Mouse (Mus musculus) neural tube, embryonic 11.5 days (tissue): ENCODE measurements around the gene BC067074. TPM values are rescaled to one million over a fixed set of nuclear protein-coding genes. Genes with fewer than 3 reads are reported as not detected.
"Not testable (repeated sequence)": the region's sequence is repeated elsewhere in the genome, so short reads cannot be mapped to it uniquely, and the experiment has no call there.

Experiments
- ATAC-seq: fragments of 200-750 bp; cut with Nextera tagmentation; 2 replicates; pipeline ENCODE4 v1.8.0; 2017; ENCODE audit warnings: moderate number of reproducible peaks, mild to moderate bottlenecking, moderate TSS enrichment, moderate library complexity; ENCODE audit not compliant: insufficient read depth, low FRiP score, low TSS enrichment
- DNase-seq: peaks from one replicate; pipeline ENCODE4 v3.0.0-alpha.2; 2015; ENCODE audit warnings: low spot score
- H3K27ac ChIP-seq: fragments of 300-500 bp; sonication (generic); 2 replicates; pipeline ENCODE4 v1.5.1; 2014; ENCODE audit warnings: low read depth, mild to moderate bottlenecking, low read length
- H3K27me3 ChIP-seq: fragments of 300-500 bp; sonication (generic); 2 replicates; pipeline ENCODE4 v1.6.1; 2014; ENCODE audit warnings: mild to moderate bottlenecking, low read length, mixed read lengths; ENCODE audit not compliant: control insufficient read depth, insufficient read depth
- H3K36me3 ChIP-seq: fragments of 300-500 bp; sonication (generic); 2 replicates; pipeline ENCODE4 v1.6.1; 2014; ENCODE audit warnings: mild to moderate bottlenecking, low read length, moderate library complexity, mixed read lengths; ENCODE audit not compliant: control insufficient read depth, insufficient read depth
- H3K4me1 ChIP-seq: fragments of 300-500 bp; sonication (generic); 2 replicates; pipeline ENCODE4 v1.6.1; 2014; ENCODE audit warnings: low read length, mixed read lengths; ENCODE audit not compliant: control insufficient read depth, insufficient read depth
- H3K4me2 ChIP-seq: fragments of 300-500 bp; sonication (generic); 2 replicates; pipeline ENCODE4 v1.6.1; 2014; ENCODE audit warnings: low read depth, mild to moderate bottlenecking, moderate library complexity
- H3K4me3 ChIP-seq: fragments of 300-500 bp; sonication (generic); 2 replicates; pipeline ENCODE4 v1.5.1; 2014; ENCODE audit warnings: low read depth, low read length
- H3K9ac ChIP-seq: fragments of 300-500 bp; sonication (generic); 2 replicates; pipeline ENCODE4 v1.6.1; 2014; ENCODE audit warnings: mild to moderate bottlenecking, low read length
- H3K9me3 ChIP-seq: fragments of 300-500 bp; sonication (generic); 2 replicates; pipeline ENCODE4 v1.6.1; 2016; ENCODE audit warnings: low read length; ENCODE audit not compliant: control insufficient read depth
- WGBS: fragments of 180-500 bp; shearing (Covaris S2); extraction: QIAGEN DNeasy Blood & Tissue Kit; methylation state at CpG from one replicate; pipeline ENCODE4 v1.1.7; 2014; 5-methylcytosine and 5-hydroxymethylcytosine counted together
- polyA plus RNA-seq: library from polyadenylated mRNA; unstranded; fragments of >200 nt; fragmentation: Nextera tagmentation; extraction: Ambion mirVana; gene quantifications from 2 replicates; pipeline ENCODE4 v1.2.1, GENCODE M21; 2014

The BC067074 gene
- polyA plus RNA-seq, 1 experiment from 2014 or later, result 2.1 TPM

DNA sequence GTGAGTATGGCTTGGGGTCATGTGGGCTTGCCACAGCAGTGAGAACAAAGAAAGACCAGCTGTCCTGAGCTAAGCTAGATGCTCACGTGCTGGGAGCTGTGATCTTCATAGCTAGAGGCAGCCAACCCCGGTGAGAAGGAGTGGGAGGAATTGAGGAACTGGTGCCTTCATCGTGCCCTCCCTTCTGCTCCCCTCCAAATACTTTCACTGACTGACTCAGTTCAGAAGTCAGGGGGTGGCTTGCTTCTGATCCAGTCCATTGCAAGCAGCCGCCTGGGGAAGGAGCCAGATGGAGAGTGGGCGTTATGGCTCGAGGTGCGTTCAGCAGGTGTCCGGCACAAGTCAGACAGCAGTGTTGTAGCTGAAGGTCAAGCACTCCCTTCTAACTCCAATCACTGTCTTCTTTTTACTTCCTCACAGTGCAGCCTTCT lies 86.0 kb downstream of the BC067074 start:
- H3K27me3 ChIP-seq, result no peaks in the 10 kb centered on the region
- no peaks in the 10 kb centered on the region for H3K36me3 ChIP-seq
- no peaks in the 10 kb centered on the region for H3K4me1 ChIP-seq
- DNase-seq (no peak), ATAC-seq (no peak)
- H3K27ac ChIP-seq, result no peak overlapping the region
- no peak overlapping the region for H3K4me2 ChIP-seq
- no peak overlapping the region for H3K4me3 ChIP-seq
- H3K9ac ChIP-seq, result no peak overlapping the region
- WGBS, result 73% methylated on average over 8 of the region's 8 CpGs
- no peaks in the 10 kb centered on the region for H3K9me3 ChIP-seq

DNA sequence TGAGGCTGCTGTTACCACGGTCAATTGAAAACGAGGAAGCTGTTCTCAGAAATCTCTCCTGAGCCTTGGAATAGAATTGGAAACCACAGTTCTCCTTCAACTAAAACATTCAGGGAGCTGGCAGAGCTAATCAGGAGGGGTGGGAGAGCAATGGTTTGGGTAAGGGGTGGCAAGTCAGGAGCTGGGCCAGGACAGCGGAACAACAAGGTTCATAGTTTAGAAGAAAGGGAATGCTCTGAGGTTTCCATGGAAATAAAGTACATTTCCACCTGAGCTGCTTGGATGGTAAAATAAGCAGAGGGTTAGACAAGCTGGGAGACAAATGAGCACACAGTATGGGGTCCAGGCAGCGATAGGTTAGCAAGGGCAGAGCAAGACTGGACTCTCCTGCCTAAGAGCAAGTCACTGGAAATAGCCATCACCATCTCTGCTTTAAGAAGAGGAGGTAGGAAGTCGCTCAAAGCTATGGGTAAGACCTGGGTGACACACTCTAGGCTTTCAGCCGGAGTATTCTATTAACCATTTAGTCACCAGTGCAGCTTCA lies 86.9 kb downstream of the BC067074 start:
- WGBS, result 44% methylated on average over 6 of the region's 6 CpGs
- Histone ChIP-seq H3K27ac (no peak overlapping the region), H3K27me3 (no peaks in the 10 kb centered on the region), H3K4me3 (no peak overlapping the region), H3K36me3 (no peaks in the 10 kb centered on the region), H3K4me1 (no peaks in the 10 kb centered on the region), H3K9ac (no peak overlapping the region), H3K4me2 (no peak overlapping the region), H3K9me3 (no peaks in the 10 kb centered on the region)
- no peak for ATAC-seq
- no peak for DNase-seq

- Histone ChIP-seq H3K9me3 (no peaks in the 10 kb centered on the region), H3K9ac (no peak overlapping the region), H3K4me1 (no peaks in the 10 kb centered on the region), H3K36me3 (no peaks in the 10 kb centered on the region), H3K27me3 (no peaks in the 10 kb centered on the region), H3K4me3 (no peak overlapping the region), H3K4me2 (no peak overlapping the region), H3K27ac (no peak overlapping the region)
- WGBS, result 89% methylated on average over 1 of the region's 1 CpGs
- DNase-seq (no peak), ATAC-seq (no peak)
Measured at GRCm38 (mm10) chr13:113381710-113382109, 88.8 kb downstream of the BC067074 start.

DNA sequence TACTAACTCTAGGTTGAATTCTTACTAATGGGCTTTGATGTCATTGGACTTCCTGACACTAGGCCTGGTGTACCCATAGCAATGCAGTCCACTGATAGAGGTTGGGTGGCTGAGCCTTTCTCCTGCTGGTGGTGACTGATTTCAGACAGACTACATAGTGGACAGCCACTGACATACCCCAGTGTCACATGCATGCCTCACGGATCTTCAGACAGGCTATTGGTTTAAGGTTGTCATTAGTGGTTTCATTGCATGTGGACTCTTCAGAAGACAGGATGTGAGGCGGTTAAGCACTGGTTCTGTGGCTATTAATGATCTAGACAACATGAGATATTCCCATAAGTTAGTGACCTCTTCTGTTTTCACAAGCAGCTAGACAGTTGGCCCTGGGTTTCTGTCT lies 89.2 kb downstream of the BC067074 start:
- no peaks in the 10 kb centered on the region for H3K36me3 ChIP-seq
- H3K9me3 ChIP-seq, result no peaks in the 10 kb centered on the region
- no peak for DNase-seq
- no peaks in the 10 kb centered on the region for H3K4me1 ChIP-seq
- no peak for ATAC-seq
- 93% methylated on average over 2 of the region's 2 CpGs for WGBS
- no peak overlapping the region for H3K27ac ChIP-seq
- H3K4me3 ChIP-seq, result no peak overlapping the region
- no peak overlapping the region for H3K4me2 ChIP-seq
- H3K27me3 ChIP-seq, result no peaks in the 10 kb centered on the region
- H3K9ac ChIP-seq, result no peak overlapping the region

DNA sequence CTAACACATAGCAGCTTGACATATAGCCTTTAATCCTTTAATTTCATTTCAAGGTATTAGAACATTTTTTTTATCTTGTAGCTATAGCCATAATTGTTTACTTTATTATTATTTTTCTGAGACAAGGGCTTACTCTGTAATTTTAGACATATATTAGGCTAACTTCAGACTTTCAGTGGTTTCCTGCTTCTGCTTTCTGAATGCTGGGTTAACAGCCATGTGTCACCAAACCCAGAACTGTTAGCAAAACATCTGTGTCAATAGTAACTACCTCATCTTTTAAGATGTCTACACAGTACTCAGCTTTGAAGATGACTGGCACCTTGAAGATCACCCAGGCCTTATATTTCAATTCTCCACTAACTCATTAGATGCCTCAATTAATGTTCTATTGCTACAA lies 89.8 kb downstream of the BC067074 start:
- not testable (repeated sequence) for H3K4me1 ChIP-seq, DNase-seq, H3K27ac ChIP-seq, H3K9ac ChIP-seq, H3K4me3 ChIP-seq, H3K4me2 ChIP-seq, ATAC-seq, H3K9me3 ChIP-seq, H3K27me3 ChIP-seq, H3K36me3 ChIP-seq

- Histone ChIP-seq H3K36me3 (no peaks in the 10 kb centered on the region), H3K4me2 (no peak overlapping the region), H3K4me3 (no peak overlapping the region), H3K27me3 (no peaks in the 10 kb centered on the region), H3K27ac (no peak overlapping the region), H3K9me3 (no peaks in the 10 kb centered on the region), H3K9ac (no peak overlapping the region), H3K4me1 (no peaks in the 10 kb centered on the region)
- 97% methylated on average over 6 of the region's 6 CpGs for WGBS
- ATAC-seq (no peak), DNase-seq (no peak)
Measured at GRCm38 (mm10) chr13:113393386-113393785, 100.4 kb downstream of the BC067074 start.

- no peak overlapping the region for H3K4me2 ChIP-seq
- ATAC-seq, result no peak
- H3K27ac ChIP-seq, result no peak overlapping the region
- no peak overlapping the region for H3K4me3 ChIP-seq
- H3K27me3 ChIP-seq, result no peaks in the 10 kb centered on the region
- no peaks in the 10 kb centered on the region for H3K4me1 ChIP-seq
- H3K9me3 ChIP-seq, result no peaks in the 10 kb centered on the region
- no peak overlapping the region for H3K9ac ChIP-seq
- 84% methylated on average over 15 of the region's 15 CpGs for WGBS
- no peaks in the 10 kb centered on the region for H3K36me3 ChIP-seq
- no peak for DNase-seq
Measured at GRCm38 (mm10) chr13:113394591-113394990, 101.6 kb downstream of the BC067074 start.

DNA sequence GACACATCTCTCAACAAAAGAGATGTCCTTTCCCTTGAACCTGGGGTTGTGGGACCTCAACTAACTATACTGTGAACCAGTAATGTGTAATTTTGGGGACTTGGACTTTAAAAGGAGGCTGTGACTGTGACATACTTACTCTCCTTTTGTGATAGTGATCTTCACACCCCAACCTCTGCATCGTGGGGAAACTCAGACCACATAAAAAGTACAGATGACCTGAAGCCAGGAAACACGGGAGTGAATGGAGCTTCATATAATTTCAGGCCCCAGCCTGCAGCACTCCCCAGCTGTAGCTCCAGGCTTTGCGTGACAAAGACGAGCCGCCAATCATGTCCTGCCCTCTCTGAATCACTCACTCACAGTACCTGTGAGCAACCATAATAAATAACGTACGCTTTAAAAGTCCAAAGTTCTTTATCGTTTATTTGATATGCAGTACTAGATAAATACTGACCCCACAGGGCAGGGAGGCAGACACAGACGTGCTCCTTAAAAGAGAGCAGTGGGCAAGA lies 104.1 kb downstream of the BC067074 start:
- Histone ChIP-seq H3K4me1 (no peaks in the 10 kb centered on the region), H3K36me3 (no peaks in the 10 kb centered on the region), H3K27me3 (no peaks in the 10 kb centered on the region), H3K9ac (no peak overlapping the region), H3K27ac (no peak overlapping the region), H3K4me2 (no peak overlapping the region), H3K4me3 (no peak overlapping the region), H3K9me3 (no peaks in the 10 kb centered on the region)
- no peak for DNase-seq
- 90% methylated on average over 9 of the region's 9 CpGs for WGBS
- ATAC-seq, result no peak

DNA sequence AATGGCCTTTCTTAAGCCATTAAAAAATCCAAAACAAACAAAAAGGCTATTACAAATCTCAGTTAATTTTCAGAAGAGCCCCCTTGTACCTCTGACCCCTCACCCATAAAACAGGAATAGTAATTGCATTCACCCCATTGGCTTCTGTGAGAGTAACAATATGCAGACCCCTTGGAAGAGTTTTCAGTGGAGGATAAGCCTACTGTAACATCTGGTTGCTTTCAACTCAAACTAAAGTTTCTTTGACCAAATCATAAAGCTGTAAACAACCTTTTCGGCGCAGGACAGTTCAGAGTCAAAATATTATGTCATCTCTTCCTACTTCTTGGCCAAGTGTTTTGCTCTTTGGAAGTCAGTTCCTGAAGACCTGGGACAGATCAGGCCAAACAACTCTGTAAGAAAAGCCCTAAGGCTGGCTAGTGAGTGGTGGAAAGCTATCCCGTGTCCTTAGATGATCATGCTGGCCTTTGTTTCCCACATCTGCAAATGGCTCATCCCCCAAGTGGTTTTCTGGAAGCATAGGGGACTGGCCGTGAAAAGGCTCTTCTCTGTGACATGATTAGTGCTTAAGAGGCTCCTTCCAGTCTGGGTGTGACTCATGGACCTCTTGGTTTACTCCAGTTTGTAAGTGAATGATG lies 108.5 kb downstream of the BC067074 start:
- no peak overlapping the region for H3K9ac ChIP-seq
- ATAC-seq, result no peak
- DNase-seq, result no peak
- no peak overlapping the region for H3K27ac ChIP-seq
- no peaks in the 10 kb centered on the region for H3K9me3 ChIP-seq
- no peaks in the 10 kb centered on the region for H3K36me3 ChIP-seq
- no peak overlapping the region for H3K4me3 ChIP-seq
- H3K27me3 ChIP-seq, result no peaks in the 10 kb centered on the region
- no peak overlapping the region for H3K4me2 ChIP-seq
- 84% methylated on average over 4 of the region's 4 CpGs for WGBS
- no peaks in the 10 kb centered on the region for H3K4me1 ChIP-seq
